Mouse (Mus musculus): ENCODE measurements around the gene Decr2. TPM values are rescaled to one million over a fixed set of nuclear protein-coding genes. Genes with fewer than 3 reads are reported as not detected.
A peak's percentile ranks its signal among the peaks of the same experiment; 100 is the strongest.

Gene Decr2
- total and polyA plus RNA-seq, 3 experiments: 12.6 to 21.0 (median 16.8) TPM

GRCm38 (mm10) chr17:26138239-26138836, 48.2 kb upstream of the Decr2 start, which contains the start of gene Axin1:
TSS of gene Axin1 (plus strand) at chr17:26138688.
- TF ChIP-seq ELF1 (IDR thresholded peaks at IDR 0.05; ENCODE audit: low read depth, low read length) (peak; percentile 84), TCF12 (IDR thresholded peaks at IDR 0.05; ENCODE audit: low read depth, low read length) (peak; percentile 53), UBTF (IDR thresholded peaks at IDR 0.05; ENCODE audit: low read depth, low read length) (peak; percentile 81; the same call in 1 of the 2 replicates), ZC3H11A (IDR thresholded peaks at IDR 0.05; ENCODE audit: low read depth, low read length) (no peak), HCFC1 (IDR thresholded peaks at IDR 0.05; ENCODE audit: low read depth, low read length) (peak; percentile 19; the same call in 1 of the 2 replicates), RCOR1 (conservative IDR thresholded peaks at IDR 0.05; ENCODE audit: low read depth, low read length) (no peak), SIN3A (IDR thresholded peaks at IDR 0.05; ENCODE audit: low read length) (peak; percentile 44), ETS1 (conservative IDR thresholded peaks at IDR 0.05; ENCODE audit: low read depth, low read length) (no peak), NRF1 (IDR thresholded peaks at IDR 0.05; ENCODE audit: low read depth, low read length) (peak; percentile 6; the same call in 1 of the 2 replicates), CTCF (conservative IDR thresholded peaks at IDR 0.05 in 1 of 2, IDR thresholded peaks at IDR 0.05 in 1 of 2; ENCODE audit: low read depth in 2 of 2, low read length in 2 of 2) (peak in 1 of 2 experiments; percentile 48; a peak in 2 of 4 replicates), NELFE (IDR thresholded peaks at IDR 0.05; ENCODE audit: low read depth, low read length) (peak; percentile 56), TBP (conservative IDR thresholded peaks at IDR 0.05; ENCODE audit: low read depth, low read length) (peak; percentile 80), E2F4 (IDR thresholded peaks at IDR 0.05; ENCODE audit: insufficient replicate concordance, low read depth, low read length) (no peak), IRF4 (IDR thresholded peaks at IDR 0.05; ENCODE audit: low read depth, low read length) (no peak), POLR2A (IDR thresholded peaks at IDR 0.05; ENCODE audit: low read depth, low read length) (peak; percentile 81), KAT2A (IDR thresholded peaks at IDR 0.05; ENCODE audit: insufficient replicate concordance, low read length) (0 out of 2 replicates have a peak, but pooled peaks have one; percentile 26), BHLHE40 (IDR thresholded peaks at IDR 0.05; ENCODE audit: low read depth, low read length) (no peak), MYC (IDR thresholded peaks at IDR 0.05; ENCODE audit: low read depth, low read length) (0 out of 2 replicates have a peak, but pooled peaks have one; percentile 17)
- Histone ChIP-seq H3K4me3 (replicated peaks in 1 of 3; ENCODE audit: low read depth in 2 of 3, low read length in 2 of 3, poor library complexity in 1 of 3) (peak within 1 kb of the TSS; percentile 88 to 99 (median 88)), H3K4me1 (ENCODE audit: control insufficient read depth in 1 of 2, insufficient read depth in 2 of 2) (peaks cover 9 to 42% of the 10 kb centered on the region in 2 experiments), H3K79me2 (replicated peaks; ENCODE audit: control insufficient read depth, extremely low read depth, insufficient read depth, poor library complexity, severe bottlenecking) (peaks cover 39% of the 10 kb centered on the region), H3K9me3 (replicated peaks; ENCODE audit: low read length) (no peaks in the 10 kb centered on the region), H3K4me2 (ENCODE audit: insufficient read depth, low read depth, poor library complexity, severe bottlenecking) (peak within 1 kb of the TSS; percentile 65), H3K27ac (ENCODE audit: insufficient read depth, low read depth) (no peak within 1 kb of the TSS), H3K36me3 (replicated peaks in 1 of 2; ENCODE audit: control insufficient read depth in 1 of 2, insufficient read depth in 1 of 2, low read length in 1 of 2) (peaks cover 8 to 34% of the 10 kb centered on the region in 2 experiments), H3K9ac (ENCODE audit: insufficient read depth, low read depth) (peak within 1 kb of the TSS; percentile 97), H3K27me3 (replicated peaks) (no peaks in the 10 kb centered on the region)
- peak; percentile 99 for DNase-seq (ENCODE audit: extremely low read depth)
- in situ Hi-C loops (cut with MboI; ENCODE audit: low pct_ligation_motif_present, low pct_unique_long_range_greater_than_20kb, low sequenced_read_pairs): no loop called here
- dilution Hi-C loops (cut with MboI; ENCODE audit: extremely low pct_ligation_motif_present, extremely low pct_unique_long_range_greater_than_20kb, low sequenced_read_pairs): no loop called here

DNA sequence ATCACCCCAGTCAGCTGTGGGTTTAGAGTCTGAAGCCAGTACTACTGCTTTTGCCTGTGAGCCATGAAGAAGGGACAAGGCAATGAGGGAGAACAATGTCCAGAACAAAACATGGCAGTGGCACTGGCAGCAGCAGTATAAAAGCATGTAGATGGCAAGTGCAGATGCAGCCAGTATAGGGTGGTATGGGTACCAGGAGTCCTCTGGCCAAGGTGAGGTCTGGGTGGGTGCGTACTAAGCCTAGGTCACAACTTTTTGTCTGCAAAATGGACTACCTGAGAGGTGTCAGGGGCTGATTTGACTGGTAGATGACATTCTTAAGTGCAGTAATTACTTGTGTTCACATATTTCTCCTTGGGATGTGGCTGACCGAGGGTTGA, 47.6 kb upstream of the Decr2 start:
- H3K79me2 ChIP-seq (replicated peaks; ENCODE audit: control insufficient read depth, extremely low read depth, insufficient read depth, poor library complexity, severe bottlenecking): peaks cover 34% of the 10 kb centered on the region
- no peak overlapping the region for H3K27ac ChIP-seq (ENCODE audit: insufficient read depth, low read depth)
- peaks cover 9 to 39% of the 10 kb centered on the region in 2 experiments for H3K4me1 ChIP-seq (ENCODE audit: control insufficient read depth in 1 of 2, insufficient read depth in 2 of 2)
- no peak for TF ChIP-seq UBTF (IDR thresholded peaks at IDR 0.05; ENCODE audit: low read depth, low read length)
- no peak for TF ChIP-seq HCFC1 (IDR thresholded peaks at IDR 0.05; ENCODE audit: low read depth, low read length)
- no peak; the same call in 1 of the 2 replicates for TF ChIP-seq SIN3A (IDR thresholded peaks at IDR 0.05; ENCODE audit: low read length)
- dilution Hi-C loops (cut with MboI; ENCODE audit: extremely low pct_ligation_motif_present, extremely low pct_unique_long_range_greater_than_20kb, low sequenced_read_pairs): no loop called here
- peak overlapping the region; percentile 48 for H3K9ac ChIP-seq (ENCODE audit: insufficient read depth, low read depth)
- DNase-seq (ENCODE audit: extremely low read depth): no peak
- H3K36me3 ChIP-seq (replicated peaks in 1 of 2; ENCODE audit: control insufficient read depth in 1 of 2, insufficient read depth in 1 of 2, low read length in 1 of 2): peaks cover 2 to 32% of the 10 kb centered on the region in 2 experiments
- in situ Hi-C loops (cut with MboI; ENCODE audit: low pct_ligation_motif_present, low pct_unique_long_range_greater_than_20kb, low sequenced_read_pairs): no loop called here
- H3K4me3 ChIP-seq (replicated peaks in 1 of 3; ENCODE audit: low read depth in 2 of 3, low read length in 2 of 3, poor library complexity in 1 of 3): peak overlapping the region; percentile 23 to 88 (median 34)
- H3K4me2 ChIP-seq (ENCODE audit: insufficient read depth, low read depth, poor library complexity, severe bottlenecking): peak overlapping the region; percentile 53
- no peaks in the 10 kb centered on the region for H3K27me3 ChIP-seq (replicated peaks)
- H3K9me3 ChIP-seq (replicated peaks; ENCODE audit: low read length): no peaks in the 10 kb centered on the region

Data from CH12.LX (cell line).